Mouse (Mus musculus) left cerebral cortex, adult 2 months (tissue): ENCODE results near the gene Ccdc148. TPM values are rescaled to one million over a fixed set of nuclear protein-coding genes. Genes with fewer than 3 reads are reported as not detected.

ENCODE experiments used
- DNase-seq, 2 experiments: peaks; one replicate each; pipeline ENCODE4 v3.0.0; 2021 to 2022; ENCODE audit warnings: low spot score in 2 of 2, mixed read lengths in 1 of 2; ENCODE audit errors: extremely low spot score in 1 of 2
- H3K27ac ChIP-seq: fragments of 200-600 bp; 2 replicates; pipeline ENCODE4 v1.8.1; 2022
- H3K4me3 ChIP-seq: fragments of 200-600 bp; 2 replicates; pipeline ENCODE4 v1.8.1; 2022
- CTCF ChIP-seq: fragments of 200-600 bp; IDR thresholded peaks from 2 replicates; pipeline ENCODE4 v1.8.1; 2022; ENCODE audit warnings: antibody characterized with exemption, mild to moderate bottlenecking, moderate library complexity
- intact Hi-C: fragments of 180-260 bp; cut with DNase I; formaldehyde crosslinking; loops from one replicate; pipeline ENCODE4 v1.15.1; 2025
- total RNA-seq, 2 experiments: library from RNA; stranded (reverse); gene quantifications; 2 replicates each; pipeline ENCODE4 v1.2.3; 2021

Ccdc148 gene
- total RNA-seq, 2 experiments from 2014 or later, result 12.6 to 14.2 TPM

- no peak for TF ChIP-seq CTCF
- Histone ChIP-seq H3K27ac (no peak overlapping the region), H3K4me3 (no peak overlapping the region)
- intact Hi-C loops, result loop anchor here (5.0 kb wide), 1 partner anchor 323 kb away; no protein-coding TSS in a partner anchor
- DNase-seq, result no peak
Observed at GRCm38 (mm10) chr2:59155428-59155827, 5.1 kb downstream of the Ccdc148 start.

DNA sequence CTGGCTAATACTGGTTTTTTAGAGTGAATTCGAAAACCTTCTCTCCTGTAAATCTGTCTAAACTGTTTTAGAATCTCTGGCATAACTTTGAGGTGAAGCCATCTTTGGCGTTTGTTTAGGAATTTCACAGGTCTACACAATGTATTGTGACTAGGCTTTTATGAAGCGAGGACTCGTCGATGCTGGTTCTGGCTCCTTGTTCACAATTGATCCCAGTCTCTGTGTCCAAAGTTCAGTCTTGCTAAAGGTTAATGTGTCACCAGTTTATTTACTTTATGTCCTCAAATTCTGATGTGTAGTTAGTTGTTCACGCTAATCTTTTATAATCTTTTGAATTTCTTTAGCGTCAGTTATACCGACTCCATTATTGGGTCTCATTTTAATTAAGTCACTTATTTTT is 29.4 kb downstream of the Ccdc148 start:
- TF ChIP-seq CTCF, result no peak

GRCm38 (mm10) chr2:59129821-59130220 is 30.7 kb downstream of the Ccdc148 start:
- TF ChIP-seq CTCF, result no peak
- intact Hi-C loops, result no loop called here
- Histone ChIP-seq H3K4me3 (no peak overlapping the region), H3K27ac (no peak overlapping the region)
- no peak for DNase-seq

More for the DNA sequence above, 29.4 kb downstream of the Ccdc148 start:
- no peak for DNase-seq
- Histone ChIP-seq H3K27ac (no peak overlapping the region), H3K4me3 (no peak overlapping the region)
- intact Hi-C loops, result no loop called here

- intact Hi-C loops, result no loop called here
- DNase-seq, result no peak
Observed at GRCm38 (mm10) chr2:59129023-59129422, 31.5 kb downstream of the Ccdc148 start.

DNA sequence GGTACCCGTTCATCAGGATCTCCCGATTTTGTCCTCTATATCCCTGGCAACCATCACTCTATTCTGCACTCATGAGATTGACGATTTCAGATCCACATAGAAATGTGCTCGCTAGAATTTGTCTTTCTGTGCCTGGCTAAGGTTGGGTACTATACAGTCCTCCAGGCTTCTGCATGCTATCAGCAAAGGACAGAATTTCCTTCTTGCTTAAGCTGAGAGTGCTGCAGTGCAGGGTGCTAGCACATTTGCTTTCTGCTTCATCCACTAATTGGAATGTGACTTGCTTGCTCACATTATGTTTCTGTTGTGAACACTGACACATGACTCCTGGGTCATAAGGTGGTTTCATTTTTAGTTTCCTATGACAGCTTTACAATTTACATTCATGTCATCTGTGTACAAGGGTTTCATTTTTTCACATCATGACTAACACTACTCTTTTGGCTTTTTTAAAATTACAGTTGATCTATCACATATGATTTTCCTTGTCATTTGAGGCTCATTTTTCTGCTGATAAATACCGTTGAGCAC is 104.8 kb downstream of the Ccdc148 start:
- no peak for TF ChIP-seq CTCF
- intact Hi-C loops, result no loop called here
- Histone ChIP-seq H3K27ac (no peak overlapping the region), H3K4me3 (no peak overlapping the region)
- no peak for DNase-seq

More at GRCm38 (mm10) chr2:59129023-59129422, 31.5 kb downstream of the Ccdc148 start:
- Histone ChIP-seq H3K27ac (no peak overlapping the region), H3K4me3 (no peak overlapping the region)
- TF ChIP-seq CTCF, result no peak

GRCm38 (mm10) chr2:59054339-59054738 is 106.1 kb downstream of the Ccdc148 start:
- no peak for TF ChIP-seq CTCF
- DNase-seq, result no peak
- intact Hi-C loops, result no loop called here
- peak overlapping the region; percentile 53; the same call in 1 of the 2 replicates for H3K27ac ChIP-seq
- H3K4me3 ChIP-seq, result no peak overlapping the region

DNA sequence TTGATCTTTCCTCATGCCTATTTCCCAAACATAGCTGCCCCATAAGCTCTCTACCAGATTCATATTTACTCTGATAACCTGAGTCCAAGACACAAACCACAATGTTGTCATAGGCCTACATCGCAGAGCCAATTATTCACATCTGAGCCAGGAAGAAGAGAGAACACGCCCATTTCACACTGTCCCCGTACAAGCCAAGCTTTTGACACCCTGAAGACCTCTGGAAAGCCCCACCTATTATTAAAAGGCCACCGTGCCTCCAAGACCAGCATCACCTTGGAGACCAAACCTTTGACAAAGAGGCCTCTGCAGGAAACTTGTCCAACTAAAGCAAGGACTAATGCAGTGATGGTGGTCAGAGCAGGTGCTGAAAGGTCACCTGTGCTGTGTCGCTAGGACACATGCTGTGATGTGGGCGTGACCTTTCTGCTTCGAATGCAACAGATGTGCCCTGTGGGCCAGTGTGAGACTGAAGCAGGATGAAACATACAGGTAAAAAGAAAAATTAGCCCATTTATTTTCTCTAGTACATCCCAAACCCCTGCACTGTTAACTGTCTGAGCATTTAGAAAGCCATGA is 106.9 kb downstream of the Ccdc148 start:
- no peak overlapping the region for H3K27ac ChIP-seq
- TF ChIP-seq CTCF, result no peak
- intact Hi-C loops, result no loop called here
- no peak overlapping the region for H3K4me3 ChIP-seq
- no peak for DNase-seq

GRCm38 (mm10) chr2:59050245-59050824 is 110.1 kb downstream of the Ccdc148 start:
- Histone ChIP-seq H3K4me3 (no peak overlapping the region), H3K27ac (no peak overlapping the region)
- intact Hi-C loops, result no loop called here
- DNase-seq, result no peak
- TF ChIP-seq CTCF, result no peak

GRCm38 (mm10) chr2:59049686-59050085 is 110.8 kb downstream of the Ccdc148 start:
- no peak for DNase-seq
- intact Hi-C loops, result no loop called here
- TF ChIP-seq CTCF, result no peak
- H3K4me3 ChIP-seq, result no peak overlapping the region
- no peak overlapping the region for H3K27ac ChIP-seq

GRCm38 (mm10) chr2:59048775-59049451 is 111.6 kb downstream of the Ccdc148 start:
- no peak for TF ChIP-seq CTCF
- intact Hi-C loops, result no loop called here
- Histone ChIP-seq H3K4me3 (no peak overlapping the region), H3K27ac (no peak overlapping the region)
- no peak for DNase-seq

- intact Hi-C loops, result no loop called here
- DNase-seq, result no peak
- no peak overlapping the region for H3K27ac ChIP-seq
- no peak overlapping the region for H3K4me3 ChIP-seq
- no peak for TF ChIP-seq CTCF
Observed at GRCm38 (mm10) chr2:59043313-59044032, 117.0 kb downstream of the Ccdc148 start.

- DNase-seq, result no peak
- intact Hi-C loops, result no loop called here
- no peak for TF ChIP-seq CTCF
- H3K4me3 ChIP-seq, result no peak overlapping the region
- H3K27ac ChIP-seq, result no peak overlapping the region
Observed at GRCm38 (mm10) chr2:59042616-59043015, 117.9 kb downstream of the Ccdc148 start.
